Mouse (Mus musculus) spleen, adult 2 months (tissue): ENCODE data around the gene Med16.

Source experiments
- CTCF ChIP-seq: fragments of 200-500 bp; IDR thresholded peaks from 2 replicates; pipeline ENCODE4 v1.5.1; 2011; ENCODE audit warnings: mild to moderate bottlenecking, inconsistent platforms; ENCODE audit not compliant: insufficient read depth, insufficient read length, insufficient replicate concordance; ENCODE audit errors: extremely low read depth
- POLR2A ChIP-seq: fragments of 200-500 bp; IDR thresholded peaks from 2 replicates; pipeline ENCODE4 v1.6.1; 2011; ENCODE audit warnings: low read depth, low read length, inconsistent platforms

DNA sequence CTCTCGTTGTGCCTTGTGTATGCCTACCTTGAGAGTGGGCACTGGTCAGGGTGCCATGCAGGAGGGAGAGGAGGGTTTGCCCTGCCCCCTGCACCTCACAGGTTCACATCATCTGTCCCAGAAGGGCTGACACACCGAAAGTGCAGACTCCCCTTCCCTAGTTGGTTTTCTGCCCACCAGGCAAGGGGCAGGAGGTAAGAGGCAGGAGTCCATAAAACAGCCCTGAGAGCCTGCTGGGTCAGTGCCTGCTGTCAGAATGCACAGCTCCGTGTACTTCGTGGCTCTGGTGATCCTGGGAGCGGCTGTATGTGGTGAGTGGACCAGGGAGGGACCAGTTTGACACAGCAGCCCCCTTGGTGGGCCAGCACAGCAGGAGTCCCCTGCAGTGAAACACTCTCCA lies 18.1 kb downstream of the Med16 start, which contains the start of gene Cfd:
- no peak for TF ChIP-seq POLR2A
- TF ChIP-seq CTCF: no peak
